Mouse (Mus musculus) heart, postnatal 0 days (tissue): ENCODE measurements around the gene Sox6. TPM values are rescaled to one million over a fixed set of nuclear protein-coding genes. Genes with fewer than 3 reads are reported as not detected.

ENCODE experiments used
- ATAC-seq: fragments of 200-750 bp; cut with Nextera tagmentation; 2 replicates; pipeline ENCODE4 v1.8.0; 2017; ENCODE audit warnings: low read depth, moderate number of reproducible peaks, moderate library complexity; ENCODE audit not compliant: insufficient read depth
- DNase-seq: peaks from one replicate; pipeline ENCODE4 v3.0.0-alpha.2; 2016; ENCODE audit warnings: low spot score
- H3K27ac ChIP-seq: fragments of 300-500 bp; sonication (generic); 2 replicates; pipeline ENCODE4 v1.5.1; 2014; ENCODE audit warnings: low read depth, mild to moderate bottlenecking
- H3K27me3 ChIP-seq: fragments of 300-500 bp; sonication (generic); 2 replicates; pipeline ENCODE4 v1.6.1; 2014; ENCODE audit warnings: low read length, mixed read lengths; ENCODE audit not compliant: control insufficient read depth, insufficient read depth
- H3K36me3 ChIP-seq: fragments of 300-500 bp; sonication (generic); replicated peaks from 2 replicates; pipeline ENCODE4 v1.6.1; 2014; ENCODE audit warnings: low read length, mixed read lengths; ENCODE audit not compliant: control insufficient read depth, insufficient read depth
- H3K4me1 ChIP-seq: fragments of 300-500 bp; sonication (generic); 2 replicates; pipeline ENCODE4 v1.6.1; 2014; ENCODE audit warnings: antibody characterized with exemption; ENCODE audit not compliant: control insufficient read depth, insufficient read depth
- H3K4me2 ChIP-seq: fragments of 300-500 bp; sonication (generic); 2 replicates; pipeline ENCODE4 v1.6.1; 2014; ENCODE audit warnings: low read depth, mild to moderate bottlenecking, low read length, moderate library complexity
- H3K4me3 ChIP-seq: fragments of 300-500 bp; sonication (generic); 2 replicates; pipeline ENCODE4 v1.5.1; 2014; ENCODE audit warnings: low read depth, low read length
- H3K9ac ChIP-seq: fragments of 300-500 bp; sonication (generic); replicated peaks from 2 replicates; pipeline ENCODE4 v1.6.1; 2014; ENCODE audit warnings: low read depth, low read length, mixed read lengths
- H3K9me3 ChIP-seq: fragments of 300-500 bp; sonication (generic); replicated peaks from 2 replicates; pipeline ENCODE4 v1.6.1; 2016; ENCODE audit warnings: low read length; ENCODE audit not compliant: control insufficient read depth
- CTCF ChIP-seq: IDR thresholded peaks from 2 replicates; pipeline ENCODE4 v1.5.1; 2016; ENCODE audit warnings: antibody characterized with exemption, control low read depth, low read depth
- EP300 ChIP-seq: IDR thresholded peaks from 2 replicates; pipeline ENCODE4 v1.6.1; 2016; ENCODE audit warnings: antibody characterized with exemption, low read depth
- WGBS: fragments of 180-500 bp; shearing (Covaris S2); extraction: QIAGEN DNeasy Blood & Tissue Kit; methylation state at CpG from one replicate; pipeline ENCODE4 v1.1.7; 2014; 5-methylcytosine and 5-hydroxymethylcytosine counted together
- polyA plus RNA-seq: library from polyadenylated mRNA; unstranded; fragments of >200 nt; fragmentation: Nextera tagmentation; extraction: Ambion mirVana; gene quantifications from 2 replicates; pipeline ENCODE4 v1.2.1, GENCODE M21; 2015
- total RNA-seq: library from RNA; depleted of rRNA; stranded (reverse); fragments of >200 nt; gene quantifications from 2 replicates; pipeline ENCODE4 v1.2.3, GENCODE M21; 2014; ENCODE audit warnings: low replicate concordance

Gene Sox6
- total and polyA plus RNA-seq, 2 experiments from 2014 or later = 23.4 to 68.5 TPM

- TF ChIP-seq EP300 (no peak), CTCF (no peak)
- H3K4me2 ChIP-seq = no peak overlapping the region
- WGBS = 68% methylated on average over 3 of the region's 3 CpGs
- ATAC-seq (no peak), DNase-seq (no peak)
- H3K4me1 ChIP-seq = 0 out of 2 replicates have a peak, but pooled peaks cover 6% of the 10 kb centered on the region
- no peaks in the 10 kb centered on the region for H3K36me3 ChIP-seq
- no peak overlapping the region for H3K27ac ChIP-seq
- no peak overlapping the region for H3K4me3 ChIP-seq
- H3K9me3 ChIP-seq = no peaks in the 10 kb centered on the region
- H3K9ac ChIP-seq = no peak overlapping the region
- no peaks in the 10 kb centered on the region for H3K27me3 ChIP-seq
Measured at GRCm38 (mm10) chr7:115579826-115580225, 458.8 kb downstream of the Sox6 start.

GRCm38 (mm10) chr7:115576387-115576786, 462.2 kb downstream of the Sox6 start:
- no peak overlapping the region for H3K4me2 ChIP-seq
- no peak overlapping the region for H3K27ac ChIP-seq
- no peaks in the 10 kb centered on the region for H3K36me3 ChIP-seq
- no peak overlapping the region for H3K4me3 ChIP-seq
- no peaks in the 10 kb centered on the region for H3K27me3 ChIP-seq
- TF ChIP-seq CTCF (no peak), EP300 (no peak)
- no peak for ATAC-seq
- WGBS = 71% methylated on average over 1 of the region's 1 CpGs
- no peak for DNase-seq
- no peaks in the 10 kb centered on the region for H3K9me3 ChIP-seq
- H3K4me1 ChIP-seq = 0 out of 2 replicates have a peak, but pooled peaks cover 6% of the 10 kb centered on the region
- H3K9ac ChIP-seq = no peak overlapping the region

- ATAC-seq (no peak), DNase-seq (no peak)
- Histone ChIP-seq H3K4me3 (no peak overlapping the region), H3K4me1 (0 out of 2 replicates have a peak, but pooled peaks cover 6% of the 10 kb centered on the region), H3K9me3 (no peaks in the 10 kb centered on the region), H3K27ac (no peak overlapping the region), H3K27me3 (no peaks in the 10 kb centered on the region), H3K36me3 (no peaks in the 10 kb centered on the region), H3K4me2 (no peak overlapping the region), H3K9ac (no peak overlapping the region)
- TF ChIP-seq CTCF (no peak), EP300 (no peak)
- 42% methylated on average over 1 of the region's 1 CpGs for WGBS
Measured at GRCm38 (mm10) chr7:115574834-115575233, 463.8 kb downstream of the Sox6 start.

- H3K4me3 ChIP-seq = no peak overlapping the region
- TF ChIP-seq EP300 = no peak
- 30% methylated on average over 9 of the region's 9 CpGs for WGBS
- peak; percentile 6 for DNase-seq
- no peaks in the 10 kb centered on the region for H3K27me3 ChIP-seq
- H3K36me3 ChIP-seq = no peaks in the 10 kb centered on the region
- H3K4me1 ChIP-seq = peaks cover 5% of the 10 kb centered on the region; the same call in 1 of the 2 replicates
- no peaks in the 10 kb centered on the region for H3K9me3 ChIP-seq
- H3K4me2 ChIP-seq = peak overlapping the region; percentile 37
- no peak overlapping the region for H3K9ac ChIP-seq
- H3K27ac ChIP-seq = no peak overlapping the region
- no peak for ATAC-seq
Measured at GRCm38 (mm10) chr7:115568821-115569240, 469.8 kb downstream of the Sox6 start.

- Histone ChIP-seq H3K36me3 (no peaks in the 10 kb centered on the region), H3K4me3 (no peak overlapping the region), H3K4me1 (peaks cover 5% of the 10 kb centered on the region; the same call in 1 of the 2 replicates), H3K27me3 (no peaks in the 10 kb centered on the region), H3K4me2 (peak overlapping the region; percentile 37; the same call in 1 of the 2 replicates), H3K9me3 (no peaks in the 10 kb centered on the region), H3K27ac (no peak overlapping the region), H3K9ac (no peak overlapping the region)
- DNase-seq (no peak), ATAC-seq (no peak)
- TF ChIP-seq EP300 (no peak), CTCF (no peak)
- whole genome bisulfite sequencing = 72% methylated on average over 11 of the region's 11 CpGs
Measured at GRCm38 (mm10) chr7:115568301-115568700, 470.3 kb downstream of the Sox6 start.

- DNase-seq (no peak), ATAC-seq (no peak)
- no peak overlapping the region for H3K9ac ChIP-seq
- no peaks in the 10 kb centered on the region for H3K27me3 ChIP-seq
- peaks cover 5% of the 10 kb centered on the region; the same call in 1 of the 2 replicates for H3K4me1 ChIP-seq
- no peak overlapping the region for H3K4me2 ChIP-seq
- no peaks in the 10 kb centered on the region for H3K9me3 ChIP-seq
- H3K36me3 ChIP-seq = no peaks in the 10 kb centered on the region
- TF ChIP-seq EP300 = no peak
- no peak for TF ChIP-seq CTCF
- 89% methylated on average over 2 of the region's 2 CpGs for WGBS
- H3K27ac ChIP-seq = no peak overlapping the region
- no peak overlapping the region for H3K4me3 ChIP-seq
Measured at GRCm38 (mm10) chr7:115566818-115567217, 471.8 kb downstream of the Sox6 start.
